Mouse (Mus musculus) stomach, postnatal 0 days (tissue): ENCODE measurements around the gene Mturn.

Source experiments
- CTCF ChIP-seq: IDR thresholded peaks from 2 replicates; pipeline ENCODE4 v1.5.1; 2016; ENCODE audit warnings: antibody characterized with exemption, low read depth, mild to moderate bottlenecking, moderate library complexity
- EP300 ChIP-seq: optimal IDR thresholded peaks from 2 replicates; pipeline ENCODE3; 2016; ENCODE audit warnings: antibody characterized with exemption

GRCm38 (mm10) chr6:54749056-54749455 is 67.6 kb downstream of the Mturn start:
- TF ChIP-seq CTCF (no peak), EP300 (no peak)
